Mouse (Mus musculus): ENCODE measurements around the gene Bmpr1a. TPM values are rescaled to one million over a fixed set of nuclear protein-coding genes. Genes with fewer than 3 reads are reported as not detected.

The Bmpr1a gene
- total RNA-seq, 2 experiments from 2014 or later: 34.7 to 37.3 TPM

DNA sequence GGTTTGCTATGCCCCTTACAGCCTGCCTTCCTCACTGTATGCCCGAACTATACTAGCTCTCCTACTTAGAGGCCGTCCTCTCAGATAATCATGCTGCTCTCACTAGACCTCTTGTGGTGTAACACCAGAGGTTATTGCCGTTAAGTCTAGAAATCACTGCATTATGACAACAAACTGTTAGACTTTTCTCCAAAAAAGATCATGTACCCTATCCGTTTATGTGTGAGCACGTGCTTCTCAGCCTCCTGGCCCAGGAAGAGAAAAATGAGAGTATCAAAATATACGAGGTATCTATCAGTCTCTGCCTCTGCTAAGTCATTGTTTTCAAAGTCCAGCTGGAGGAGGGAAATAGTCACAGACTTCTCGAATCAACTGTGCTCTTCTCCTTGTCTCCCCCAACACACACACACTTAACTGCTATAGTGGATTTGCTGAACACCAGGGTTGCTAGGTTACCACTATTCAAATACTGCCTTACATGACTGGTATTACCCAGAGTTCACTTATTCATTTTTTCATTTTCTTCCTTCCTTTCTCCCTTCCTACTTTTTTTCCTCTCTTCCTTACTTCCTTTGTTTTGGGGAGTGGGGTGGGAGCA is 5.8 kb upstream of the Bmpr1a start:
- intact Hi-C loops (cut with DNase I): no loop called here
- DNase-seq (ENCODE audit: extremely low spot score in 1 of 2, low spot score in 2 of 2): no peak

DNA sequence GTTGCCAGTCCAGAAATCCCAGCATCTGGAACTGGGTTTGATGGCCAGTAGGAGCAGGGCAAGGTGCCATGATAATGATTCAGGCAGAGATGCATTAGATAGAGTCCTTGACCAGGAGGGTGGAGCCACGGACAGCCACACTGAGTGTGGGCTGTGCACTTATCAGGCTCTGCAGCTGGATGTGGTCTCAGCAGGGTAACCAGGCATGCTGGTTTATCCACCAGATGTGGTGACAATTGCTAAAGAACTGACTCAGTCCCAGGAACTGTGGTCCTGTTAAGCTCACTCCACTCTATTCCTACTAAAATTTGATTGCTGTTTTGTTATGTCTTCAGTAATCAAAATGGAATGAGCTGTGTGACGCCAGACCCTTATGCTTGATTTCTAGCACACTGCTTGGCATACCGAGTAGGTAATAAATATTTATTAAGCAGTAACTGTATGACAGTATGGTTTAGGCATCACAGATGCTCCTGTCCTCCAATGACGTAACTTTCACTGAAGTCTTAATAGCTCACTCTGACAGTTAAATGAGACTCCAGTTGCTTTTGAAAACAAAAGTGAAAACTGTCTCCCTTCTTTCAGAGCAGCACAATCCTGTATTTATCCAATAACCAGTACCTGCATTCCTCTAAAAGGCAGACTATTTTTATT is 5.2 kb upstream of the Bmpr1a start:
- no peak for DNase-seq (ENCODE audit: extremely low spot score in 1 of 2, low spot score in 2 of 2)
- intact Hi-C loops (cut with DNase I): no loop called here

DNA sequence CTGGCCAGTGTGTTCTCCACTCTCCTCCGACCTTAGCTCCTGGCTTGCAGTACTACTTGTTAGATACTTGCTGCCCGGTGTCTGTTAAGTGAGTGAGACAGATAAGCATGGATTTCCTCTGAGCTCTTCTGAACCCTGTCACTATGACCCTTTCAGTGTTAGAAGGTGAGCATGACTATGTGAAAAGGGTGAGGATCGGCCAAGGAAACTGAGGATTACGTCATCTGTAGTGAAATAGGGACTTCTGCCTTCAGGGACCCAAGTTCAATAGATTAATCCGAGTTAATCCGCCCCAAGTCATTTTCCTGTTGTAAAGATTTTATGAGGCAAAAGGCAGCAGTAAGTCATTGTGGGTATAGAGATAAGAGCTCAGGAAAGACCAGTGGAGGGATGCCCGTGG is 2.2 kb upstream of the Bmpr1a start:
- no peak for DNase-seq (ENCODE audit: extremely low spot score in 1 of 2, low spot score in 2 of 2)
- intact Hi-C loops (cut with DNase I): no loop called here

DNA sequence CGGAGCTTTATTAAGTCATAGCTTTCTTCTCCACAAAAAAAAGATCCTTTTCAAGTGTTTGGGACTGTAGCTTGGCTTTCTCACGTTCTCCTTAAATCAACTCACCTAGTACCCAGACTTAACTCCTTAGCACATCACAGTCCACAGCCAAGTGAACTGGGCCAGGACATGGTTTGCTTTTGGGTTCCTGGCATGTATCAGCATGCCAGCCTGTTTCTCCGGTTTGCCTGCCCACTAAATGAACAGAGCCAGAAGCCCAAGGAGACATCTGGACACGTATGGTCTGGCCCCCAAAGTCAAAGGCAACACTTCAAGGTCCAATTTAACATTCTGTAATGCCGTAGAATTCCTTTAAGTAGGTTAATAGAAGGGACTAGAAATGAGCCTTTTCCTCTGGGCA is 1.2 kb upstream of the Bmpr1a start:
- intact Hi-C loops (cut with DNase I): loop anchor here (5.0 kb wide), 2 partner anchors 37 to 43 kb away; no protein-coding TSS in a partner anchor
- no peak for DNase-seq (ENCODE audit: extremely low spot score in 1 of 2, low spot score in 2 of 2)

DNA sequence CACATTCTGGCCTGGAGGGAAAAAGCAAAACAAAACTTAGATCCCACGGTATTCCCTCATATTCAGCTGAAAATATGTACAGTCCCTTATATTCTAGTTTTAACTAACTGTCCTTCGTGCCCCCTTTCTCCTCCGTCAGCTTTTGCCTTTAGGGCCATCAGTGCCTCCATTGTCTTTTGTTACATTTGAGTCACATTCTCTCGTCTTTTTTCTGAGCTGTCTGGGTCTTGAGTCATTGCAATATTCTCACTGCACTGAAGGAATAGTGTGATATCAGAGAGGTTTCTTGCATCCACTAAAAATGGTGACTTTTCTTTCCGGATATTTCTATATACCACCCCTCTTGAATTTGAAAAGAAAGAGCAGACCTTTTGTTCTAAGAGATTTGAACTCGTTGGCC is 618 bp upstream of the Bmpr1a start:
- no peak for DNase-seq (ENCODE audit: extremely low spot score in 1 of 2, low spot score in 2 of 2)
- intact Hi-C loops (cut with DNase I): loop anchor here (5.0 kb wide), 2 partner anchors 36 to 44 kb away; no protein-coding TSS in a partner anchor

DNA sequence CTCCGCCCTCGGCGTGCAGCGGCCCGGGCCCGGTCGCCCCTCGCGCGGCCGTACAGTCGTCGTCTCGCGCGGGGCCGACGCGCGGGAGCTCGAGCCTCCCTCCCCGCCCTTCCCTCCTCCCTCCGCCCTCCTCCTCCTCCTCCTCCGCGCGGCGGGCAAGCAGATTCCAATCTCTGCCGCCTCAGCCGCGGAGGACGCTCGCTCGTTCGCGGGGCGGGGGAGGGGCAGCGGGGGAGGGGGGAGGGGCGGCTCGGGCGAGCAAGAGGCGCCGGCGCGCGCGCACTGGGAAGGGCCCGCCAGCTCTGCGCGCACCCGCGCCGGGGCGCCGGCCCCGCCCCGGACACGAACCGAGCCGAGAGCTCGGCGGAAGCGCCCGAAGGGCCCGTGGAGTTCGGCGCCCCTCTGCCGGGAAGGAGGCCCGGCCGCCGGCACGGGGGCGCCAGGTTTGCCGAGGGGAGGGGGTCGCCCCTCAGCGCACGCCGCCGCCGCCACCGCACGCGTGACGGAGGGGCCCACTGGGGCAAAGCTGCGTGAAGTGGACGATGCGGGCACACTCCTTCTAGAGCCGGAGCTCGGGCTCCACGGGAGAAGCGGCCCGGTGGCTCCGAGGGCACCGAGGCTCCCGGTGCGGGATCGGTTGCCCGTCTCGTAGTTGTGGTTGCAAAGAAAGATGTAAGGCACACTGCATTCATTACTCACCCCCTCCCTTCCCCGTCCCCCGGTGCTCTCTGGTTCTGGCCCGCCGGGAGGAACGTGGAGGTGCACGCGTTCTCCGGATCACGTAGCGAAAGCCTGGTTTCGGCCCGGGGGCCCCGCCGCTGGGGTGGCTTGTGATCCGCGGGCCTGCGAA is 441 bp downstream of the Bmpr1a start:
- intact Hi-C loops (cut with DNase I): loop anchor here (5.0 kb wide), 2 partner anchors 35 to 45 kb away; no protein-coding TSS in a partner anchor
- peak; percentile 80 to 91 for DNase-seq (ENCODE audit: extremely low spot score in 1 of 2, low spot score in 2 of 2)

DNA sequence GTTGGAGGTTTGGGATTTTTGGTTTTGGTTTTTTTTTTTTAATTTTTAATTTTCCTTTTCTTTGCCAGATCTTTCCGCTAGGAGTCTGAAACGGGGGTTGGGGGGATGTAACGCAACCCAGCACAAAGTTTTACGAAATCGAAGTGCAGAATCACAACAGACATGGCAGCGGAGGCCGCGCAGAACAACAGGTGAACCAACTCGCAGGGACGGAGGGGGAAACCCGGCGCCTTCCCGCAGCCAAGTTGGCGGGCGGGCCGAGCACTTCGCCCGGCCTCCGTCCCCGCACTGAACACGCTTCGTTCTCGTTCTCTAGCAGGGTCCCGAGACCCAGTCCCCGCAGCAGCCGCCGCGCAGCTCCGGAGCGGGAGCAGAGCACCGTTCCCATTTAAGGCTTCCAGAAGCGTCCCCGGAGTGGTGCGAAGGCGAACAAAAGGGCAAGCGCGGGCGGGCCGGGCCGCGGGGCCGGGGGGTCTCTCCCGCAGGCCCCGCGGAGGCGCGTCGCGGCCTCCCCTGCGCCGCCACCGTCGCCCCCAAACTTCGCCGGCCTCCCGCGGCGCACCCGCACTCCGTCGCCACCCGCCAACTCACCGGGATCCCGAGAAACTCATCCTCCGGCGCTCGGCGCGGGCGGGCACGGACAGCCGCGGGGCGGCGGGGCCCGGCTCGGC is 1.2 kb downstream of the Bmpr1a start:
- intact Hi-C loops (cut with DNase I): loop anchor here (5.0 kb wide), 2 partner anchors 35 to 45 kb away; no protein-coding TSS in a partner anchor

DNA sequence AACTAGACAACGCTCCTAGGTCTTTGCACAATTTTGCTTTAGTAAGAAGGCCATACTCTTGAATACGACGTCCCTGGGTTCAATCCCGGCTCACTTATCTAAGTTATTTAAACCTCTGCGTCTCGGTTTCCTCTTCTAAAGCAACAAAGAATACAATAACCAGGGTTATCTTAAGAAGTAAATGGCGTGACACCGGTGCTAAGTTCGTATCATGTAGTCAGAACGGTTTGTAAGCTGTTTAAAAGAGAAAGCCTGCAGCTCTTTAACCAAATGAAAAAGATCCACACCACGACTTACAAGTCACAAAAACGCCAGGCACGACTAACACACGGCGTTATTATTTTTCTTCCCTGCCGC is 1.7 kb downstream of the Bmpr1a start:
- no peak for DNase-seq (ENCODE audit: extremely low spot score in 1 of 2, low spot score in 2 of 2)
- intact Hi-C loops (cut with DNase I): loop anchor here (5.0 kb wide), 2 partner anchors 34 to 46 kb away; no protein-coding TSS in a partner anchor

More for the DNA sequence above, 1.2 kb downstream of the Bmpr1a start:
- peak; percentile 20 to 55 for DNase-seq (ENCODE audit: extremely low spot score in 1 of 2, low spot score in 2 of 2)

DNA sequence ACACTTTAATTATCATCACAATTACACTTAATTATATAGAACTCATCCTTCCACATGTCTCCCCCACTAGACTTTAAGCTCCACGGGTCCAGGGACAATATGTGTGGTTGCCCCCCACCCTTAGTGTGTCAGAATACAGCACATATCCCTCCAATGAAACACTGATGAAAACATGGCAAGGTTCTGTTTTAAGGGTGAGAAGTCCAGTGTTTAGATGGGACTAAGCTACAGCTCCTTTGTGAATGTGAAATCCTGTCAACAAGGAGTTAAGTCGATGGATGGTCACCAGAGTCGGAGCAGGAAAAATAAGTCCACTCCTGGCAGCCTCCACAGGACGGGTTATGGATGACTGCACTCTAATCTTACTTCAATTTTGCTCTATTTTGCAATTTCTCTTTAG is 2.8 kb downstream of the Bmpr1a start:
- intact Hi-C loops (cut with DNase I): loop anchor here (5.0 kb wide), 2 partner anchors 33 to 47 kb away; no protein-coding TSS in a partner anchor

DNA sequence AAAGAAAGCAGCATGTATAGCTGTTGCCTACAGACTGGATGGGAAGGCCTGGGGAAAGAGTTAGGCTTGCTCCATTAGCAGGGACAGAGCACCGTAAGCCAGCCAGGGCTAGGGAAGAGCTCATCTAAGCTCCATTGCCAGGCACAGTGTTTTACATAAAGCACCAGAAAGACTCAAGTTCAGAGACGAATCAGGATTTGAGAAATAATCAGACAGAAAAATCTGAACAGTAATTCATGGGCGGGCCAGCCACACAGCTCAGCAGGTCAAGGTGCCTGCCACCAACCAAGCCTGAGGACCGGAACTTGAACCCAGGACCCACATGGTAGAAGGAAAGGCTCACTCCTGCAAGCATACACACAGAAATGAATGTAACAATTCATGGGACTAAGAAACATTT is 3.5 kb downstream of the Bmpr1a start:
- intact Hi-C loops (cut with DNase I): loop anchor here (5.0 kb wide), 2 partner anchors 32 to 48 kb away; no protein-coding TSS in a partner anchor
- DNase-seq (ENCODE audit: extremely low spot score in 1 of 2, low spot score in 2 of 2): no peak

More for the DNA sequence above, 2.8 kb downstream of the Bmpr1a start:
- DNase-seq (ENCODE audit: extremely low spot score in 1 of 2, low spot score in 2 of 2): no peak

DNA sequence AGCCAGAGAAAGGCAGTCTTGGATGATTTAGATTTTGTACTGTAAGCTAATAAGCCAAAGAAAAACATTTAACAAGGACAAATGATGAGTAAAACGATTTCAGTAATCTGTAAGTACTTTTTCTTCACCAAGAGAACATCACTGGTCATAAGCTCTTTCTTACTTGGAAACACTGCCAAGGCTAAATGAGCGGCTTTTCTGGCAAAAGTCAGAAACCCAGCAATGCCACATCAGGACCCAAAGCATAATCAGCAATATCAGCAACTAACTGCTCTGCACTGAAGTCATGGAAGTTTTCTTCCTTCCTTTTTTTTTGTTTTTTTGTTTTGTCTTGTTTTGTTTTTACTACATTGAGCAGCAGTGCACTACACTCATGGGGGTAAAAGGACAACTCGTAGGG is 5.8 kb downstream of the Bmpr1a start:
- no peak for DNase-seq (ENCODE audit: extremely low spot score in 1 of 2, low spot score in 2 of 2)
- intact Hi-C loops (cut with DNase I): no loop called here

DNA sequence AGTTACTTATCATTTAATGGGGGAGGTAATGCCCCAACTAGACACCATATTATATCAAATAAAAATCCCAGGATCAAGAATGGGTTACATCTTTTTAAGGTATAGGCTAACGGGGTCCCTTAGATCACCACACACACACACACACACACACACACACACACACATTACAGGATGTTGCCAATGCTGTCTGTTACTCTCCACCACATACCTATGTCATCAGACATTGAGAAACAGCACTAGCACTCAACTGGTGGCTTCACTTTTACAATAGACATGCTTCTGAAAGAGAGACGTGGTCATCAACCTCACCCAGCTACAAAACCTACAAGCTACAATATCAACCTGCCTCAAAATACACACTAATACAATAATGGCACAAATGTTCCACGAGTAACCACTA is 9.5 kb downstream of the Bmpr1a start:
- intact Hi-C loops (cut with DNase I): no loop called here
- no peak for DNase-seq (ENCODE audit: extremely low spot score in 1 of 2, low spot score in 2 of 2)

DNA sequence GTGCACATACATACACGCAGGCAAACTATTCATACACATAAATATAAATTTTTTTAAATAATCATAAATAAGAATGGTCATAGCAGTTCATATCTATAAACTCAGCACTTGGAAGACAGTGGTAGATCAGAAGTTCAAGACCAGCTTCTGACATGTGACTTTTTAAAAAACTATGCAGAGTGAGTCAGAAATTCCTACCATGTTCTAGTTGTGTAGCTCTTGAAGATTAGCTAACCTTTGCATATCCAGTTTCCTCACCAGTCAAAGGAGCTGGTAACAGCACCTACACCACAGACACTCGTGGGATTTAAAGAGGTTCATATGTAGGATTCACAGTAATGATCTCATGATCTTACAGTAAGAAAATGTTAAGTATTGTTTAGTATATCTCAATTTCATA is 10.5 kb downstream of the Bmpr1a start:
- DNase-seq (ENCODE audit: extremely low spot score in 1 of 2, low spot score in 2 of 2): no peak
- intact Hi-C loops (cut with DNase I): no loop called here

DNA sequence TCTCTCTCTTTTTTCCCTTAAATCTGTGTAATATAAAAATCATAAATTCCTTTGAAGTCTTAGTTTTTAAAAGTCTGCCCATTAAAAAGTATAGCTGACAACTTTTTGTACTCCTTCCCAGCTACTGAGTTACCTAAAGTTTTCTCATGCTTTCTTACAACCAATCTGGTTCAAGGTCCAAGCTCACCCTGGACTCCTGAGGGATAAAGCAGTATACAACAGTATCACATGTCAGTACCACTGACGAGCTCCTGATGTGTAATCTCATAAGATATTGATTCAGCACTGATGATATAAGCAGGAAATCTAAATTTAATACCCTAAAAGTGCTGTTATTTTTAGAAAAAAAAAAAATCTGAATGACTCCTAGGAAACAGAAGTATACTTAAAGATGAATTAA is 12.2 kb downstream of the Bmpr1a start:
- intact Hi-C loops (cut with DNase I): no loop called here
- no peak for DNase-seq (ENCODE audit: extremely low spot score in 1 of 2, low spot score in 2 of 2)

DNA sequence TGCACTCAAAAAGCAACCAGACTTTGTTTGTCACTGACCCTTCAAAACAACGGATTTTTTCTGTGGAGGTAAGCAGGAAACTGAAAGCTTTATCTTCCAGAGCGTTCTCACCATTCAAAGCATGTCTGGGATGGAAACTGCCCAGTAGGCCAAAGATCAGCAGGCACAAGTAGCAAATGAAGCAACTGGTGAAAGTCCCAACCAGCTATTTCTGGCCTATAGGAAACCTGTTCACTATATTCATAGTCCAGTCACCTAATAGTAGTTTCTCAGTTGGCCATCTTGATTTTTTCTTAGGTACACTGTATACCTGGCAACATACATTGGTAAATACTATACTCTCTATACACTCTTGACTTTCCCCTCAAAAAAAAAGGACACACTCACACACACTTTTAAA is 13.2 kb downstream of the Bmpr1a start:
- intact Hi-C loops (cut with DNase I): no loop called here
- no peak for DNase-seq (ENCODE audit: extremely low spot score in 1 of 2, low spot score in 2 of 2)

DNA sequence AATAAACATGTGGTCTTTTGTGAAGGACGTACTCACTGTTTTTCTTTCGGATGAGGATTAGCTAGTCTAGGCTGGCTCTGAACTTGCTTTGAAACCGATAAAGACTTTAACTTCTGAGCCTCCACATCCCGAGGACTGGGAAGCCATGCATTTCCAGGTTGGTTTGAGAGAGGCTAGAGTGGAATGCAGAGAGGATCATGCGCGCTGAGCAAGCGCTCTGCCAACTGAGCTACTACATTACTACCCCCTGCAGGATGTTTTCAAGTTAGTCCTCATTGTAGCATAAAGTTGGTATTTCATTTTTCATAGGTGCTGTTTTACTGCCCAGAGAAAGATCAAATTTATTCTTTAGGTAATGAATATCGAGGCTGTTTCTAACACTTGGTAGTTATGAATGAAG is 17.0 kb downstream of the Bmpr1a start:
- intact Hi-C loops (cut with DNase I): no loop called here
- DNase-seq (ENCODE audit: extremely low spot score in 1 of 2, low spot score in 2 of 2): no peak

DNA sequence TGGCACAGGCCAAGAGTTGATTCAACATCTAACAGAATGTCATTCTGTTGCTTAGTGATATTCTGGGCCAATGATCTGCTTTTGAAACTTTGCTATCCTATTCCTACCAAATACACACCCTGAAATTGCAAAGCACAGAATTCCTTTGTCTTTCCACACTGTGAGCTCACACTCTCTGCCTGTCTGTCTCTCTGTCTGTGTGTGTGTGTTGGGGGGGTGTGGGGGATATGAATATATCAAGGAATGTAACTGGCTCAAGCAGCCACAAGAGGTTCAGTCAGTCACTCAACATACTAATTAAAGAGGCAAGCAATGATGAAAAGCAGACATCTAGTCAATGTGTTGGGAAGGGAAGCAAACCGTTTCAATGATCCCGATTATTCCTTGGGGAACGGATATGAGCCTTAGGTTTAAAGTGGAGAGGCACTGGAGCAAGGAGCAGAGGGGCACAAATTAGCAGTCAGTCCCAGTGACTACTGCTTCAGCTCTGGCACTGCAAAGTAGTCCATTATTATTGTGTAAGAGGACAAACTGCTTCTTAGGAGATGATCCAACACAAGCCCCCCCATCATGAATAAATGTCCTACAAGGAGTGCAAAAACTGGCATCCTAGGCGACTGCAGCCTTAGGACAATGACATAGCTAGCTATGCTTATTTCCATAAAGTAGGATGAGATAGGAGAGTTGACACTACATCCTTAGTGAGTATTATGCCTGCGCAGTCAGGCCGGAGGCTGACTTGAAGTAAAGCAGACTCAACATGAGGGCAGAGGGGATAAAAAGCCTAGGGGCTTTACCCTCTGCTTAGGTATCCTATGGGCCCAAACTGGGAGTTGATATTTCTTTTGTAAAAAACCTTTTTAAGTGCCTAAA is 19.4 kb downstream of the Bmpr1a start:
- intact Hi-C loops (cut with DNase I): no loop called here
- DNase-seq (ENCODE audit: extremely low spot score in 1 of 2, low spot score in 2 of 2): no peak

DNA sequence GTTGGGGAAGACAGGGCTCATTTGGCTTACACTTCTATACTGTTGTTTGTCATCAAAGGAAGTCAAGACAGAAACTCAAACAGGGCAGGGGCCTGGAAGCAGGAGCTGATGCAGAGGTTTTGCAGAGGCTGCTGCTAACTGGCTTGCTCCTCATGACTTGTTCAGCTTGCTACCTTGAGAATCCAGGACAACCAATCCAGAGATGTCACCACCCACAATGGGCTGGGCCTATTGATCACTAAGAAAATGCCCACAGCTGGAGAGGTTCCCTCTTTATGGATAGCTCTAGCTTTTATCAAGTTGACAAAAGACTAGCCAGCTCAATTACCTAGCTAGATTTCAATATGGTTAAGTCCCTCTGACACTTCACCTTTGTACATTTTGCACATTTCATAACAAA is 31.6 kb downstream of the Bmpr1a start:
- no peak for DNase-seq (ENCODE audit: extremely low spot score in 1 of 2, low spot score in 2 of 2)

More for the DNA sequence above, 31.6 kb downstream of the Bmpr1a start:
- intact Hi-C loops (cut with DNase I): no loop called here
